Mouse (Mus musculus) testis, adult 2 months (tissue): ENCODE results near the gene Grid1.

ENCODE experiments used
- CTCF ChIP-seq: fragments of 200-500 bp; IDR thresholded peaks from 2 replicates; pipeline ENCODE4 v1.5.1; 2012; ENCODE audit warnings: low read depth, mild to moderate bottlenecking, inconsistent platforms, low read length, moderate library complexity; ENCODE audit not compliant: control insufficient read depth, insufficient read depth, insufficient replicate concordance
- POLR2A ChIP-seq: fragments of 200-500 bp; IDR thresholded peaks from 2 replicates; pipeline ENCODE4 v1.6.1; 2012; ENCODE audit warnings: low read depth, mild to moderate bottlenecking, inconsistent platforms, low read length, moderate library complexity; ENCODE audit not compliant: control insufficient read depth

DNA sequence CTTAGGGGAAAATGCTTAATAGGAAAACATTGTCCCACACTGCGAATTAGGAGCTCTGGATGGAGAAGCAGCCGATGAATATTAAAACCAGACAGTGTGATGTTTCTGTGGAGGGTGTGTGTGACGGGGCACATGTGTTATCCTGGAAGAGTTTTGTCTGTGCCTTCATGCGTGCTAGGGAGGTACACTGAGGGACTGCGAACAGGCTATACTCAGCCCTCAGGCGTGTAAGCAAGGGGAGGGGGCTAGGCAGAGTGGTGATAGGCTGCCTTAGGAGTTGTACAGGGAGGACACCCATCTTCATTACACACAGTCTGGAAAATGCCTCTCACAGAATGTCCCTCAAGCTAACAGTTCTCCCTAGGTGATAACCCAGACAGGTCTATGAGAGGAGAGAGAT is 379.0 kb downstream of the Grid1 start:
- TF ChIP-seq CTCF (no peak), POLR2A (no peak)
